Mouse (Mus musculus): Measurements from ENCODE around the gene Ldhc.

DNA sequence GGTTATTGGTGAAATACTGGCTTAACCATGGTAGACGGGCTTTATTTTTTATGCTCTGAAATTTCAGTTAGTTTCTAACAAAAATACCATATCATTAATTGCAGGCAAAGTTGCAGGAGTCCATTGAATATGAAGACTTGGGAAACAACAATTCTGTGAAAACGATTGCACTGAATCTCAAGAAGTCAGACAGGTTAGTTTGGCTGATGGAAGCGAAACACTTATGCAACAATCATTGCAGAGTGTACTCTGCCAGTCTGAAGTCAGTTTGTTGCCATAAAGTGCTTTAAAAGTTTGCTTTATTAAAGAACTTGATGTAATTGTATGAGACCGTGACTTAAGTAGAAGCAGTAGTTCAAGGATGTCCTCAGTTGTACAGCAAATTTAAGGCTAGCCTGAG, 47.0 kb upstream of the Ldhc start:
- TF ChIP-seq POLR2A (IDR thresholded peaks at IDR 0.05; ENCODE audit: borderline replicate concordance, extremely low read depth, low read depth, low read length) (no peak), CTCF (IDR thresholded peaks at IDR 0.05; ENCODE audit: insufficient read depth, low read length) (no peak)

All from lung, adult 2 months (tissue).